Mouse (Mus musculus) brain, adult 2 months (tissue): ENCODE measurements around the gene Cntd1.

Experiments used
- DNase-seq: peaks from one replicate; pipeline ENCODE4 v3.0.0; 2011; ENCODE audit warnings: low read depth, low spot score

Gene Cntd1

DNA sequence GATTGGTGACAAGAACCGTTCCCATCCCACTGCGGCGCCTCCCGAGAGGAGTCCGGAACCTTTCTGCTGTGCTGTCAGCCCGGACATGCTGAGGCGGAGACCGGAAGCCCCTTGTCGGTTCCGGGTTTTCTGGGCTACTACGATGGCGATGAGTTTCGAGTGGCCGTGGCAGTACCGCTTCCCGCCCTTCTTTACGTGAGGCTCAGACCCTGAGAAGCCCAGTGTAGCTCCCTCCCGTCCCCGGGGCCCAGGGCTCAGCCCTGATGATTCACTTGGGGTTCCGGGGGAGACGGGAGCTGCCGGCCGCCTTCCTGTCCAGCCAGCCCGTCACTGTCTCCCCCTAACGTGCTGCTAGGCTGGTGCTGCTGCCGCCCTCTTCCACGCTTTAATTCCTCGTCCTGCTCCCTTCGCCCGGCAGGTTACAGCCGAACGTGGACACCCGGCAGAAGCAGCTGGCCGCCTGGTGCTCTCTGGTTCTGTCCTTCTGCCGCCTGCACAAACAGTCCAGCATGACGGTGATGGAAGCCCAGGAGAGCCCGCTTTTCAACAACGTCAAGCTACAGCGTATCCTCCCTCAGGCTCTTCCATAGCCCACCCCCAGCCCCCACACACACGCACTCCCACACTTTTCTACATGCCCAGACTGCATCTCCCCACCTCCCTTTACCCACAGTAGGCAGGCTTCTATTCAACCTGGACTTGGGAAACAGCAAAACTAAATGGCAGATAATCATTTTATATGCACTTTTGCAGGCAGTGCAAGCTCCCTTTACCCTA, 25.0 kb upstream of the Cntd1 start, which contains the start of gene Vps25:
Gene Vps25, plus strand, starts transcription at position 95 of the 777 bp plus-strand sequence.
- DNase-seq = peak; percentile 95

DNA sequence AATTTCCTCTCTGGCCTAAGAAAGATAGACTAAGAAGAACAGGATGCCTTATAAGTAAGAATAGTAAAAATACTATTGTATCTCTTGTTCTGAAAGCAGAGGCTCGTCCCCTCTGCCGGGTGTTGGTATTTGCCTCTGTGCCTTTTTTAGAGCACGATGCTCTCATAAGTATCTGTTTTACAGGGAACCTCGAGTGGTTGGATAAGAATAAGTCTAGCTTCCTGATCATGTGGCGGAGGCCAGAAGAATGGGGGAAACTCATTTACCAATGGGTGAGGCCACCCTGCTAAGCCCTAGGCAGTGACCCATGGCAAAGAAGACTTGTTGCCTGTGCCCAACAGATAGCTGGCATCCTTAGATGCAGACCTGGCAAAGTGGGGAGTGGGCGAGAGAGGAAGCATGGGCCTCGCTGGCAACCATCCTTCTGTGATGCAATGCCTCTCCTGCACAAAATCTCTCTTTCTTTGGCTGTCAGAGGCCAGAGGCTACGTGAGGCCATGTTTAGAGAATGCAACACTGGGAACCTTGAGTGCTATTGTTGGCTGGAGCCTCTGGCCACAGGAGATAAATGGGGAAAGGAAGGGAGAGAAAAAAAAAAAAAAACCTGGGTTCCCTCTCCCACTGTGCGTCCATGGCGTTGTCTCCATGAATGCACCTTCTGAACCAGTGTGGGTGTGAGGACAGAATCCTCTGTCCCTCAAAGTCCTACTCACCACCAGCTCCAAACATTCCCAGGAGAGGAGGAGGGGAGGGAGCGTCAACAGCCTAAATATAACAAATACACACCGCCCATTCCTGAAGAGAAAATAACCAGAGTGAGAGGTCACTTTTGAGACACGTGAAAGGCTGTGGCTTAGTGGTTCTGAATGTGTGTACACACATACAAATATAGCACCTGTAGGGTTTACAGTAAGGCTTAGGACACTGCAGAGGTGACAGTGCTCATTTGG, 22.7 kb upstream of the Cntd1 start:
- DNase-seq = no peak

DNA sequence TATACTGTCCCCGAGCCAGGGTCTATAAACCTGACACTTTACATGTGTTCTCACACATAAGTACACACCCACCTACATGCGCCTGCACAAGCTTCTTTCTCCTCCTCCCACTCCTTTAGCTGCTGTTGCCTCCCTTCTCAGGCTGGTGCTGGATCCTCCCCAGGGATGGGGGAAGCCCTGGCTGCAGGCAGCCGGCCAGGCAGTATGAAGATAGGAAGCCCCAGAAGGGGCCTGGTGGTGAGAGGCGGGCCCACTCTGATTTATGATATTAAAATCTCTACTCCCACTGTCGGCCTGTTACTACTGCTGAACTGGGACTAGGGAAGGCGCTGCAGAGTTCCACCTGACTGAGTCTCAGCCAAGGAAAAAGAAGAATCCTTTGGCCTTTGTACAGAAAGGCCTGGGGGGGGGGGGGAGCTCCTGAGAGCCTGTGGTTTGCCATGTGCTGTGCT, 19.5 kb upstream of the Cntd1 start:
- DNase-seq = peak; percentile 79

DNA sequence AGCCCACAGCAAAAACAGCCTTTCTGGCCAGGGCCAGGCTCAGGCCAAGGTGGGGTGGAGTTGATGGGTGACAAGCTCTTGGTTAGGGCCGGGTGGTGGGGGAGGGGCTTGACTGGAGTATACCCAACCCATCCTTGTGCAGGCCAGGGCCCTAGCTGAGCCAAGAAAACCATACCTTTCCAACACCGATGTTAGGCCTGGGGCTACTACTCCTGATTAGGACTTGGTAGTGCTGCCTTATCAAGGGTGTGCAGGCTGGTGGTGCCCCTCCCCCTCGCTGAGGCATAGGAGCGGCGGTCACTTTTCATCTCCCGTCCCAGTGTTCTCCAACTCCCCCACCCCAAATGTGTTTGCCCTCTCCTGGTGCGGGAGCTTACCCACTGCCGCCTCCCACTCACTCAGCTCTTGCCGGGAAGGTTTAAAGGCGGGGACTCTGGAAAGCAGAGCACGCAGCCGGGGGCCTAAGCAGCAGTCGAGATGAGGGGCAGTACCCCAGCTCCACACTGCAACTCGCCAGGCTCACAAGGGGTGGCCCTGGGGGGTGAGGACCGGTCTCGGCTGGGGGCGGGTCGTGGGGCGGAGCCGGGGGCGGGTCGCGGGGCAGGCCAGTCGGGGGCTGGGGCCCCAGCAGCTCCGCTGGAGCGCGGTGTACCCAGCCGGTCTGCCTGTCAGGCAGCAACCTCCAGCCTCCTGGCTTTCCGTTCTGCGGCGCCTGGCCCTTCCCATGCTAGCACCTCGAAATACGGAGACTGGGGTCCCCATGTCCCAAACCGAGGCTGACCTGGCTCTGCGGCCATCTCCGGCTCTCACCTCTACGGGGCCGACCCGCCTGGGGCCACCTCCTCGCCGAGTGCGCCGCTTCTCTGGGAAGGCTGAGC, 18.6 kb upstream of the Cntd1 start, which contains the start of gene Wnk4:
Gene Wnk4, plus strand, starts transcription at position 620 of the 878 bp plus-strand sequence.
- peak; percentile 52 for DNase-seq

DNA sequence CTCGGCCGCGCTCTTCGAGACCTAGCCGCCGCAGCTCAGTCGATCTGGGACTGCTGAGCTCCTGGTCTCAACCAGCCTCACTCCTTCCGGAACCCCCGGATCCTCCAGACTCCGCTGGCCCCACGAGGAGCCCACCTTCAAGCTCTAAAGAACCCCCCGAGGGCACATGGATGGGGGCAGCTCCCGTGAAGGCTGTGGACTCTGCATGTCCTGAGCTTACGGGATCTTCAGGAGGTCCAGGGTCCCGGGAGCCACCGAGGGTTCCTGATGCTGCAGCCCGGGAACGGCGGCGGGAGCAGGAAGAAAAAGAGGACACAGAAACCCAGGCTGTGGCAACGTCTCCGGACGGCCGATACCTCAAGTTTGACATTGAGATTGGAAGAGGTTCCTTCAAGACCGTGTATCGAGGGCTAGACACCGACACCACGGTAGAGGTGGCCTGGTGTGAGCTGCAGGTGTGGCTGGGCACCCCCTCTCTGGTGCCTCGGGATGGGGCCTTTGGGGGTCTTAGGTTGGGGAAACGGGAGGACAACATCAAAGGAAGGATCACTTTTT, 17.9 kb upstream of the Cntd1 start:
- no peak for DNase-seq

DNA sequence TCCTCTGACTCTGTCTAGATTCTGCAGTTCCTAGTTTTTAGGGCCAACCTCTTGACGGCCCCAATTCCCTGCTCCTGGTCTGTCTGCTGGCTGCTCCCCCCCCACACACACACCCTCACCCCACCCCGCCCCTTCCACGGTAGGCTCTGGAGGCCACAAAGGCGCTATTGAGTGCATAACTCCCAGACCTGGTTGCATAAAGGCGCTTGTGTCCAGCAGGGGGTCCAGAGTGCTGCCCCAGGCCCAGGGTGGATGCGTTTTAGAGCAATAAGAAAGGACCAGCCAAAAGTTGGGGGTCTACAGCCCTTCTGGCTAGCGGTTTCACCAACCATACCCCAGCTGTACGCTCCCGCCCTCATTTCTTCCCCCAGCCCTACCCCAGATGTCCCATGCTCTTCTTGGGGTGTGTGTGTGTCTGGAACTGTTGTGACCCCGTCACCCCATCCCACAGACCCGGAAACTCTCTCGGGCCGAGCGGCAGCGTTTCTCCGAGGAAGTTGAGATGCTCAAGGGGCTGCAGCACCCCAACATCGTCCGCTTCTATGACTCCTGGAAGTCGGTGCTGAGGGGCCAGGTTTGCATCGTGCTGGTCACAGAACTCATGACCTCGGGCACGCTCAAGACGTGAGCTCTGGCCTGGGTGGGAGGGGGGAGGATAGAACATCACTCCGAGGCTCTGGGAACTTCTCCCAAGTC, 16.4 kb upstream of the Cntd1 start:
- no peak for DNase-seq

DNA sequence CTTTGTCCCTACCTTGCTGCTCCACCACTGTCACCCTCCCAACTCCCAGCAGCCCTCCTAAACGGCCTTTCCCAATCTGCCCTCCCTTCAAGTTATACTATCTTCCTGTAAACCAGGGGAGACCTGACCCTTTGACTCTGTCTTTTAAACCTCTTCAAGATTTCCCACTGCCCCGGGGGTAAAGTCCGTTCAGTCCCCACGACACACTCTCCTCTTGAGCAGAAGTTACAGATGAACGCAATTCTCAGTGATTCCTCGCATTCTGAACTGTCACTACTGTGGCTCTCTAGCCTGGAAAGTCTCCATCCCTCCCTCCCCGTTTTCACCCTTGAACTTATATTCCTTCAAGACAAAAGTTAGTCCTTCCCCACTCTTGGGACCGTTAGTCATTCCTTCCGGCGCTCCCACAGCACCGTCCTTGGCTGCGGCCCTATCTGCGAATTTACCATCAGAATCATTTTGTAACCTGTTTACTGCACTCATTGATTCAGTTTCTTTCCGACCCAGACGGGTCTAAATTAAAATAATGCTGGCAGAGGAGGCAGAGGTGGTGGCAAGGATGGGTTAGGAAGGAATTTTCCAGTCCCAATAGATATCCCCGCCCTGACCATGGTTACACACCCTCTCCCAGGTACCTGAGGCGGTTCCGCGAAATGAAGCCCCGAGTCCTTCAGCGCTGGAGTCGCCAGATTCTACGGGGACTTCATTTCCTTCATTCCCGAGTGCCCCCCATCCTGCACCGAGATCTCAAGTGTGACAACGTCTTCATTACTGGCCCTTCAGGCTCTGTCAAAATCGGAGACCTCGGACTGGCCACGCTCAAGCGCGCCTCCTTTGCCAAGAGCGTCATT, 15.4 kb upstream of the Cntd1 start:
- DNase-seq = no peak

DNA sequence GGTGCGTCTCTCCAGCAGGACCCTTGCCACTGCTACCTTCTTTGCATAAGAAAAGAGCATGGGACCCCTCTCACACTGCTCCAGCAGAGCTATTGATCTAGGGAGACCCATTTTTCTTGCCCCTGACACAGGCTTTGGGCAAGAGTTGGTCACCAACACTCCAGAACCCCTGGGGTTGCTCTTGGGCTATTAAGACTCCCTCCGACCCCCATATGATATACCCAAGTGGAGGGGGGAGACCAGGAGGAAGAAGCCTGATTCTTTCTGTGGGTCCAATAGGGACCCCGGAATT, 14.9 kb upstream of the Cntd1 start:
- DNase-seq = no peak

DNA sequence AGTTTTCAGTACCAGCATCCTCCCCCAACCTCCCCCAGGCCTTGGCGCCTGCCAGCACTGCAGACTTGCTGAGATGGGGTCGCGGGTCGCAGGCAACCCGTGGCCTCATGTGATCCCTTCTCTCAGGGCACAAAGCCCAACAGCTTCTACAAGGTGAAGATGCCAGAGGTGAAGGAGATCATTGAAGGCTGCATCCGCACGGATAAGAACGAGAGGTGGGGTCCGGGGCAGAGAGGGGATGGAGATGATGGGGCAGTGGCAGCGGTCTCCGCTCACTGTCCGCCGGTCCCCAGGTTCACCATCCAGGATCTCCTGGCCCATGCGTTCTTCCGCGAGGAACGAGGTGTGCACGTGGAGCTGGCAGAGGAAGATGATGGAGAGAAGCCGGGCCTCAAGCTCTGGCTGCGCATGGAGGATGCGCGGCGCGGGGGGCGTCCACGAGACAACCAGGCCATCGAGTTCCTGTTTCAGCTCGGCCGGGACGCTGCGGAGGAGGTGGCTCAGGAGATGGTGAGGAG, 13.8 kb upstream of the Cntd1 start:
- no peak for DNase-seq

DNA sequence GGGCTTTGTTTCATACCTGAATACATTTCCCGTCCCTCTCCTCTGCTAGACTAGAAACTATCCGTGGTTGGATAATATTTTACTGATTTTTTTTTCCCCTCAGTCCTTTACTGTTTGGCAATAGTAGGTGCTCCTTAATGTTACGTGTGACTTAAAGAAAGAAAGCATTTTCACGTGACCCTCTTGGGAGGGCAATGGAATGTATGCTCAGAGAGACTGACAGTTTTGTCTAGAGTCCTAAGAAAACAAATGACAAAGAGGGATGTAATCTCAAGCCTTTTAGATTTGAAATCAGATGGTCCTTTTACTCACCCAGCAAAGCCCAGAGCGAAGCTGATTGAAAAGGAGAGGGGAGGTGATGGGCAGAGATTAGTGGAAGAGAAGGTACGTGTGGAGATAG, 12.9 kb upstream of the Cntd1 start:
- DNase-seq = no peak

DNA sequence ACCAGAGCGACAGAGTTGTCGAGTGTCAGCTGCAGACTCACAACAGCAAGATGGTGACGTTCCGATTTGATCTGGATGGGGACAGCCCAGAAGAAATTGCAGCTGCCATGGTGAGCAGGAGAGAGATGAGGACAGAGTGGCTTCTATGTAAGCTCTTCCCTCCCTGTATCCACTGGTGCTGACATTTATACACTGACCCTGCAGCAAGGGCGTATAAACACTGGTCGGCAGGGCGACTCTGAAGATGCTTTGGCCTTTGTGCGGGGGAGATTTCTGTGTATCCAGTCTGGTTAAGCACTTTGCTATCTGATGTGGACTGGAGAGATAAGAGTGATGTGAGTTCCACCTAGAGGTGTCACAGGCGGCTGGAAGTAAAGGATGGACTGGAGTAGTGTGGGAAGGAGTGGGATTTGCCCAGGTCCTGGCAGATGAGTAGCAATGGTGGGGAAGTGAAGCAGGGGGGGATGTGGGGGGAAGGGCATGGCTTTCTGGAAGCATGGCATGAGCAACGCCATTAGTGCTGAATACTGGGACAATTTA, 9.2 kb upstream of the Cntd1 start:
- peak; percentile 57 for DNase-seq

DNA sequence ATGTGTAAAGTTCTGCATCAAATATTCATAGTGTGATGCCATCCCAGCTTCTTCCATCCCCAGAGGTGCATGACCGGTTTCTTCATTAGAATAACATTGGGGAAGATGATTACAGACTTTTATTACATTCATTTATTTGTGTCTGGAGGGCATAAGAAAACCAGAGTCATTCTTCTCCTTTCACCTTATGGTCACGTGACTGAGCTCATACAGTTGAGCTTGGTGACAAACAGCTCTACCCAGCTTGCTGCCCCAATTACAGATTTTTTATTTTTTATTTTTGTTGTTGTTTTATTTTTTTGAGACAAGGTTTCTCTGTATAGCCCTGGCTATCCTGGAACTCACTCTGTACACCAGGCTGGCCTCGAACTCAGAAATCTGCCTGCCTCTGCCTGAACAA, 6.4 kb upstream of the Cntd1 start:
- no peak for DNase-seq

DNA sequence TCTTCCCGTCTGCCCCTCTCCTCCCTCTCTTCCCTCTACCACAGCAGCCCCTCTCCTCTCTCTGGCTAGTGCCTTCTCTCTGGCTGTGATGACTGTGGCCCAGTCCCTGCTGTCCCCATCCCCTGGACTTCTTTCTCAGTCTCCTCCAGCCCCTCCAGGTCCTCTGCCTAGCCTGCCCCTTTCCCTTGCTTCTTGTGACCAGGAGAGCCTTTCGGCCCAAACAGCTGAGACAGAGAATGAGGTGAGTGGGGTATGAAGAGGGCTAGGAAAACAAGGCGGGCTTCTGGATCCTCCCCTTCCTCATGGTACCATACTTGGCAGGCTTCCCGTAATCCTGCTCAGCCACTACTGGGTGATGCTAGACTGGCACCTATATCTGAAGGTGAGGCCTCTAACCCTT, 3.5 kb upstream of the Cntd1 start:
- DNase-seq = no peak

DNA sequence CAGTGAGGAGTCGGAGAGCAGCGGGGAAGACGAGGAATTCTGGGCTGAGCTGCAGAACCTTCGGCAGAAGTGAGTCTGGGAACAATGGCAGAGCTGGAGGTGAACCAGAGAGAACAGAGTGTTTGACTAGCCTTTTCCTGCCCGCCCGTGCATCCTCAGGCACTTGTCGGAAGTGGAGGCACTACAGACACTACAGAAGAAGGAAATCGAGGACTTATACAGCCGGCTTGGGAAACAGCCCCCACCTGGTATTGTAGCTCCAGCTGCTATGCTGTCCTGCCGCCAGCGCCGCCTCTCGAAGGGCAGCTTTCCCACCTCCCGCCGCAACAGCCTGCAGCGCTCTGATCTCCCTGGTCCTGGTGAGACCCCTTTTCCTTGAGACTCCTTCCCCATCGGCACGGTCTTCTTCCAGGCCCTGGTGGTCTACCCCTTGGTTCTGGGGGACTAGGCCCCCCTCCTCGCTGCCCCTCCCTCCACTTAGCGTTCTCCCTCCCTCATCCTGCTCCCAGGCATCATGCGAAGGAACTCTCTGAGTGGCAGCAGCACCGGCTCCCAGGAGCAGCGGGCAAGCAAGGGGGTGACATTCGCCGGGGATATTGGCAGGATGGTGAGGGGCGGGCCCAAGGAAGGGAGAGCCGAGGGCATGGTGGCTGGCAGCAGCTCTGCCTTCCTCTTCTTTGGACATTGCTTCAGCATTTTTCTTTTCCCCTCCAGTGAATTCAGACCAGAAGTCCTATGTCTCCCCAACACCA, 2.3 kb upstream of the Cntd1 start:
- no peak for DNase-seq

DNA sequence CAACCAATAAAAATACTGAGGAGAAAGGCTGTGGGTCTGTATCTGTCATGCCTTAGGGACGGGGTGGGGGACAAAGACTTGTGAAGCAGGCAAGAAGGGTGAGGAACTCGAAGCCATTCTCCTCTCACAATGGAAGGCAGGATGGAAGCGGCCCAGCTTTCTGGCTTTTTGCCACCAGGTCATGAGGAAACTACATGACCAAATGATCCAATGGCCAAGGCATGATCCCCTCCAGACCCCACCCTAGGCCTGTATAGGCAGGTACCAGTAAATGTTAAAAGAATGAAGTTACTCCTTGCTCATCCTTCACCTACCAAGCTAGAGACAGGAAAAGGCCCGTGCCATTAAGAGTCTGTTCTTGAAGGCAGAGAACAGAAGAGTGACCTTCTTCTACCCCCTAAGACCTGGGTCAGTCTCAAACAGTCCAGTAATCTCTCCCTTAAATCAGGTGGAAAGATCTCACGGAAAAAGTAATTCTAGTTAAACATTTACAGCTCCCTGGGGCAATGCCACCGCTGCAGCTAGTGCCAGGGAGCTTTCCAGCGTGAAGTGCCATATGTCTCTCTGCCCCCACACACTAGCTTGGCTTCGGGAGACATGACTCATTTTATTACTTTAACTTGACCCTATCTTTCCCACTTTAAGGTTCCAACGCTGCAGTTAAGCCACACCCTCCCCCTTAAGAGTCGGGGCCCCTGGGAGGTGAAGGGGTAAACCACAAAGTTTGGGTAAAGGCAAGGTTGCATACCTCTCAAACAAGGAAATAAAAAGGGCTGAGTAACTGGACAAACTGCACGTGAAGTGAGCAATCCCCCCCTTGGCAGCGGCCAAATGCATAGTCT, 1.2 kb upstream of the Cntd1 start:
- peak; percentile 70 for DNase-seq

DNA sequence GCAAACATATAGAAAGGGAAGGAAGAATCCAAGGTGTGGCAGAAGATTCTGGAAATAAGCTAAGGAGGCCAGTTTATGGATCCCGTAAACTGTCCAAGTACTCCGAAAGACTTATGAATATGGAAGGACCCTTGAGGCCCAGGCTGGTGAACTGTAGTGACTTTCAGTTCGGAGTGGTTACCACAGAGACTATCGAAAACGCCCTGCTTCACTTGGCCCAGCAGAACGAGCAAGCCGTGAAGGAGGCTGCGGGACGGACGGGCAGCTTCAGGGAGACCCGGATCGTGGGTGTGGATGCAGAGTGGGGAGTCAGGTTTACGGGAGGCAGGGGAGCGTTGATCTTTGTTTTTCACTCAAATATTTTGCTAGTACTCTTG, 369 bp downstream of the Cntd1 start:
- no peak for DNase-seq

DNA sequence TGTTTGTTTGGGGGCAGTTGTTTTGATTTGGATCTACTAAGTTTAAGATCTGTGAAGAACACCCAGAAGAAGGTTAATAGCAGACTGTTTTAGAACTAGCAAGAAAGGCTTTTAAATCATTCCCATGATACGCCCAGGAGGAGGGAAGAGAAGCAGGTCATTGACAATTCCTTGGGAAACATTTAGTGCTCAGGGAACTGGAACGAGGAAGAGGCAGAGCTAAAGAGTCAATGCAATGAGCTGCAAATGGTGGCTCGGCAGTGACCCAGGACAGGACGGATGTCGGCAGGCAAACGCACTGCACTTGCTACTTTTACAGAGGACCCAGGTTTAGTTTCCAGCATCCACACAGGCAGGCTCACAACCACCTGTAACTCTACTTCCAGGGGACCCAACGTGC, 2.0 kb downstream of the Cntd1 start:
- DNase-seq = no peak

DNA sequence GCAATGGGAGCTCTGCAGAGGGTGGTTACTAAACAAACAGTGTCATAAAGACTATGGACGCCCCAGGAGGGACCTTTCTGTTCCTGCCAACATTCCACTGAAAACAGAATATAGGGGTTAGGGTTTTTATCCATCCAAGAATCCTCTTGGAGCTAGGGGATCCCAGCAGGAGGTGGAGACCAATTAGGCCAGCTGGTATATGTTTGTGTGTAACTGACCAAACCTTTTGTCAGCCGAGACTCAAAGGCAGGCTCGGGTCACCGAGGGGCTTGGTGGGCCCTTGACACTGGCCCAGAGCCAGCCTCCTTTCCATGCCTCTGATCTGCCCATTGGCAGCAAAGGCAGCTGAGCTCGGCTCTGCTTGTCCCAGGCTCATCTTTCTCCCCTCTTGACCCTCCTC, 4.1 kb downstream of the Cntd1 start:
- DNase-seq = no peak
